Mouse (Mus musculus) cortical plate, adult 2 months (tissue): ENCODE measurements around the gene Gm9833.

ENCODE experiments used
- CTCF ChIP-seq: fragments of 200-500 bp; IDR thresholded peaks from 2 replicates; pipeline ENCODE4 v1.5.1; 2011; ENCODE audit warnings: mild to moderate bottlenecking, control low read depth, low read length; ENCODE audit not compliant: insufficient read depth; ENCODE audit errors: extremely low read depth
- POLR2A ChIP-seq: fragments of 200-500 bp; IDR thresholded peaks from 2 replicates; pipeline ENCODE4 v1.6.1; 2011; ENCODE audit warnings: mild to moderate bottlenecking, low read length, control low read depth; ENCODE audit not compliant: insufficient read depth; ENCODE audit errors: extremely low read depth

DNA sequence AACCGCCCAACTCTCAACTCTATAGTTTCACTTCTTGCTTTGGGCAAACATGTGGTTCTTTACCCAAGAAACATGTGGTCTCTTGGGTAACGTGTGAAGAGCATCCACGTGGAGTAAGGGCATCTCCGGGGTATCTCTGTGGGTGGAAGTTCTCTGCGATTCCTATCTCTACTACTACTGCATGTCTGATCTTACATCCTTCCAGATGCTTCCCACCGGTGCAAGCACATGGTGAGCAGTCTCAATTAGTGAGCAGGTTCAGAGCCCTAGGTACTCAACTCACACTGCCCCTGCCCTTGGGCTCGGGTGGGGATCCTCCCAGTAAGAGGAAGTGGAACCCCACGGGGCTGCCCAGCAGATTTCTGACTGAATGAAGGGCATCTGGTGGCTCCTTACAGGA is 399 bp upstream of the Gm9833 start:
- no peak for TF ChIP-seq CTCF
- no peak for TF ChIP-seq POLR2A
